Mouse (Mus musculus): ENCODE measurements at regions not wholly inside any gene's neighbourhood (a gene's known extent, or its start where the extent isn't known, plus 50 kb on each side); places are given as distances from the start of the nearest gene placed in this dataset.

GRCm38 (mm10) chr17:62417584-62417983, 463.5 kb downstream of the Efna5 start:
- no peak for DNase-seq (ENCODE audit: low read depth, low spot score)

- DNase-seq (ENCODE audit: low read depth, low spot score) = no peak
Observed at GRCm38 (mm10) chr17:62415152-62415551, 466.0 kb downstream of the Efna5 start.

- no peak for DNase-seq (ENCODE audit: low read depth, low spot score)
Observed at GRCm38 (mm10) chr17:62412666-62413180, 468.4 kb downstream of the Efna5 start.

- DNase-seq (ENCODE audit: low read depth, low spot score) = no peak
Observed at GRCm38 (mm10) chr17:62403739-62404138, 477.4 kb downstream of the Efna5 start.

- DNase-seq (ENCODE audit: low read depth, low spot score) = no peak
Observed at GRCm38 (mm10) chr17:62393355-62394006, 487.6 kb downstream of the Efna5 start.

- DNase-seq (ENCODE audit: low read depth, low spot score) = no peak
Observed at GRCm38 (mm10) chr17:62384053-62384452, 497.1 kb downstream of the Efna5 start.

- DNase-seq (ENCODE audit: low read depth, low spot score) = no peak
Observed at GRCm38 (mm10) chr17:62378868-62379417, 502.2 kb downstream of the Efna5 start.

GRCm38 (mm10) chr17:62369100-62369499, 512.0 kb downstream of the Efna5 start:
- DNase-seq (ENCODE audit: low read depth, low spot score) = no peak

- DNase-seq (ENCODE audit: low read depth, low spot score) = no peak
Observed at GRCm38 (mm10) chr17:62367937-62368336, 513.2 kb downstream of the Efna5 start.

- DNase-seq (ENCODE audit: low read depth, low spot score) = no peak
Observed at GRCm38 (mm10) chr17:62358323-62358722, 522.8 kb downstream of the Efna5 start.

- no peak for DNase-seq (ENCODE audit: low read depth, low spot score)
Observed at GRCm38 (mm10) chr17:62337890-62338557, 543.1 kb downstream of the Efna5 start.

GRCm38 (mm10) chr17:62330226-62330625, 550.9 kb downstream of the Efna5 start:
- no peak for DNase-seq (ENCODE audit: low read depth, low spot score)

- no peak for DNase-seq (ENCODE audit: low read depth, low spot score)
Observed at GRCm38 (mm10) chr17:62326844-62327243, 554.3 kb downstream of the Efna5 start.

- no peak for DNase-seq (ENCODE audit: low read depth, low spot score)
Observed at GRCm38 (mm10) chr17:62319033-62319432, 562.1 kb downstream of the Efna5 start.

- no peak for DNase-seq (ENCODE audit: low read depth, low spot score)
Observed at GRCm38 (mm10) chr17:62310059-62310458, 571.1 kb downstream of the Efna5 start.

- no peak for DNase-seq (ENCODE audit: low read depth, low spot score)
Observed at GRCm38 (mm10) chr17:62307111-62307510, 574.0 kb downstream of the Efna5 start.

- no peak for DNase-seq (ENCODE audit: low read depth, low spot score)
Observed at GRCm38 (mm10) chr17:62306524-62306923, 574.6 kb downstream of the Efna5 start.

GRCm38 (mm10) chr17:62305140-62305539, 576.0 kb downstream of the Efna5 start:
- DNase-seq (ENCODE audit: low read depth, low spot score) = no peak

GRCm38 (mm10) chr17:62304073-62304472, 577.0 kb downstream of the Efna5 start:
- DNase-seq (ENCODE audit: low read depth, low spot score) = no peak

- no peak for DNase-seq (ENCODE audit: low read depth, low spot score)
Observed at GRCm38 (mm10) chr17:62299875-62300274, 581.2 kb downstream of the Efna5 start.

GRCm38 (mm10) chr17:62297393-62298060, 583.6 kb downstream of the Efna5 start:
- DNase-seq (ENCODE audit: low read depth, low spot score) = no peak

- no peak for DNase-seq (ENCODE audit: low read depth, low spot score)
Observed at GRCm38 (mm10) chr17:62295412-62295811, 585.7 kb downstream of the Efna5 start.
